Mouse (Mus musculus) liver, embryonic 14.5 days (tissue): ENCODE data around the gene Nup205.

Experiments used
- CTCF ChIP-seq: IDR thresholded peaks from 2 replicates; pipeline ENCODE4 v1.5.1; 2016; ENCODE audit warnings: antibody characterized with exemption, low read depth, control low read depth
- EP300 ChIP-seq: IDR thresholded peaks from 2 replicates; pipeline ENCODE4 v1.6.1; 2016; ENCODE audit warnings: antibody characterized with exemption, low read depth

GRCm38 (mm10) chr6:35259526-35259925, 82.3 kb downstream of the Nup205 start:
- no peak for TF ChIP-seq CTCF
- TF ChIP-seq EP300 = no peak
